Mouse (Mus musculus): Measurements from ENCODE around the gene Disp2.

DNA sequence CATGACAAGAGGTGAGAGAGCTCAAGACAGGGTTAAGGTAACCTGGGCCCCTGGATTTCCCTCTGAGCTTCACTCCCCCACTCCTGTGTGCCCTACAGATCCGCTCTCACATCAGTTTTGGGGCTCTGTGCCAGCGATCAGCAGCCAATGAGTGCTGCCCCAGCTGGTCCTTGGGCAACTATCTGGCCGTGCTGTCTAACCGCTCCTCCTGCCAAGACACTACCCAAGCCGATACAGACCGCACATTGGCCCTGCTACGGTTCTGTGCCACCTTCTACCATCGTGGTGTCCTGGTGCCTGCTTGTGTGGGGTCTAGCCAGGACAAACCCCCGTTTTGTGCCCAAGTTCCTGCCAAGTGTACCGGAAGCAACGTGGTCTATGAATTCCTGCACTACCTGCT, 10.0 kb downstream of the Disp2 start:
- TF ChIP-seq CTCF (IDR thresholded peaks at IDR 0.05; ENCODE audit: low read depth) (no peak), EP300 (IDR thresholded peaks at IDR 0.05; ENCODE audit: low read depth) (no peak)
